Mouse (Mus musculus) heart, embryonic 14.5 days (tissue): ENCODE results near the gene Ripor2. TPM values are rescaled to one million over a fixed set of nuclear protein-coding genes. Genes with fewer than 3 reads are reported as not detected.

Experiments
- ATAC-seq: fragments of 200-750 bp; cut with Nextera tagmentation; 2 replicates; pipeline ENCODE4 v1.8.0; 2017; ENCODE audit warnings: low read depth, moderate TSS enrichment; ENCODE audit not compliant: insufficient number of reproducible peaks, insufficient read depth, low FRiP score
- H3K27ac ChIP-seq, 2 experiments: fragments of 200-500 bp in 1 of 2; fragments of 300-500 bp in 1 of 2; sonication (generic) in 1 of 2; replicated peaks in 1 of 2; 2 replicates each; pipeline ENCODE4 v1.5.1; 2012 to 2014; ENCODE audit warnings: low read depth in 2 of 2, low read length in 2 of 2, control low read depth in 1 of 2, mild to moderate bottlenecking in 1 of 2, mixed read lengths in 1 of 2; ENCODE audit not compliant: control insufficient read depth in 1 of 2, insufficient read depth in 1 of 2
- H3K27me3 ChIP-seq: fragments of 300-500 bp; sonication (generic); 2 replicates; pipeline ENCODE4 v1.6.1; 2014; ENCODE audit warnings: mild to moderate bottlenecking, low read length, control low read depth; ENCODE audit not compliant: control insufficient read depth, insufficient read depth
- H3K36me3 ChIP-seq: fragments of 300-500 bp; sonication (generic); 2 replicates; pipeline ENCODE4 v1.6.1; 2014; ENCODE audit warnings: mild to moderate bottlenecking, control low read depth, low read length, mixed read lengths; ENCODE audit not compliant: control insufficient read depth, insufficient read depth
- H3K4me1 ChIP-seq, 2 experiments: fragments of 200-500 bp in 1 of 2; fragments of 300-500 bp in 1 of 2; sonication (generic) in 1 of 2; 2 replicates each; pipeline ENCODE4 v1.6.1; 2012 to 2014; ENCODE audit warnings: low read length in 2 of 2, control low read depth in 1 of 2, mixed read lengths in 1 of 2; ENCODE audit not compliant: control insufficient read depth in 2 of 2, insufficient read depth in 2 of 2
- H3K4me2 ChIP-seq: fragments of 300-500 bp; sonication (generic); 2 replicates; pipeline ENCODE4 v1.6.1; 2014; ENCODE audit warnings: mild to moderate bottlenecking, low read length
- H3K4me3 ChIP-seq, 2 experiments: fragments of 200-500 bp in 1 of 2; fragments of 300-500 bp in 1 of 2; sonication (generic) in 1 of 2; 2 replicates each; pipeline ENCODE4 v1.5.1; 2012 to 2014; ENCODE audit warnings: low read length in 2 of 2, mild to moderate bottlenecking in 2 of 2, control low read depth in 1 of 2, low read depth in 1 of 2, moderate library complexity in 1 of 2; ENCODE audit not compliant: control insufficient read depth in 1 of 2, insufficient read depth in 1 of 2
- H3K9ac ChIP-seq: fragments of 300-500 bp; sonication (generic); 2 replicates; pipeline ENCODE4 v1.6.1; 2014; ENCODE audit warnings: mild to moderate bottlenecking, low read length
- H3K9me3 ChIP-seq: fragments of 300-500 bp; sonication (generic); 2 replicates; pipeline ENCODE4 v1.6.1; 2016; ENCODE audit warnings: low read length, control low read depth; ENCODE audit not compliant: control insufficient read depth
- WGBS: fragments of 180-500 bp; shearing (Covaris S2); extraction: QIAGEN DNeasy Blood & Tissue Kit; methylation state at CpG from one replicate; pipeline ENCODE4 v1.1.7; 2014; 5-methylcytosine and 5-hydroxymethylcytosine counted together
- polyA plus RNA-seq: library from polyadenylated mRNA; unstranded; fragments of >200 nt; fragmentation: Nextera tagmentation; extraction: Ambion mirVana; gene quantifications from 2 replicates; pipeline ENCODE4 v1.2.1, GENCODE M21; 2014

Gene Ripor2
- polyA plus RNA-seq, 1 experiment from 2014 or later = 13.1 TPM

GRCm38 (mm10) chr13:24698746-24699145 is 116.8 kb downstream of the Ripor2 start:
- no peak for ATAC-seq
- no peak overlapping the region for H3K9ac ChIP-seq
- H3K4me3 ChIP-seq = no peak overlapping the region
- H3K27me3 ChIP-seq = no peaks in the 10 kb centered on the region
- H3K27ac ChIP-seq = no peak overlapping the region
- H3K4me2 ChIP-seq = no peak overlapping the region
- H3K4me1 ChIP-seq = no peaks in the 10 kb centered on the region
- H3K36me3 ChIP-seq = peaks cover 65% of the 10 kb centered on the region
- WGBS = 88% methylated on average over 4 of the region's 4 CpGs
- no peaks in the 10 kb centered on the region for H3K9me3 ChIP-seq

DNA sequence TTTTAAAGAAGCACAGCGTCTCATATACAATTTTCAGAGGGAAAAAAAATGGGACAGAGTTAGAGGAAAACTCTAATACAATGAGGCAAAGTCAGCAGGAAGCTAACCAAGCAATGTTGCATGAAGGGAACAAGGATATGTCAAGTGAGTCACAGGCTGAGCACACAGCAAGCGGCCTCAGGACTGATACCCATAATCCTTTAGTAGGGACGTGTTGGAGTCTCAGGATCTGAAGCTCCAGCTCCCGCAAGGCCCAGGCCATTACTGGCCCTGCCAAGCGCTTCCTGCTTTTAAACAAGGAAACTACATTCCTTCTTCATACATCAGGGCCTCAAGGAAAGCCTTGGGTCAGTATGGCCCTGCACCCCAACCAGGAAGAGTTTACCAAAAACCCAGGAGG is 120.1 kb downstream of the Ripor2 start:
- peaks cover 49% of the 10 kb centered on the region for H3K36me3 ChIP-seq
- H3K27me3 ChIP-seq = no peaks in the 10 kb centered on the region
- no peaks in the 10 kb centered on the region for H3K9me3 ChIP-seq
- H3K4me2 ChIP-seq = no peak overlapping the region
- H3K9ac ChIP-seq = no peak overlapping the region
- WGBS = 70% methylated on average over 5 of the region's 5 CpGs
- no peak for ATAC-seq
- H3K4me3 ChIP-seq = no peak overlapping the region
- H3K4me1 ChIP-seq = no peaks in the 10 kb centered on the region
- no peak overlapping the region for H3K27ac ChIP-seq

- H3K4me2 ChIP-seq = no peak overlapping the region
- no peaks in the 10 kb centered on the region for H3K9me3 ChIP-seq
- H3K4me1 ChIP-seq = peaks cover 5 to 21% of the 10 kb centered on the region in 2 experiments; a peak in 3 of 4 replicates
- H3K27me3 ChIP-seq = no peaks in the 10 kb centered on the region
- H3K4me3 ChIP-seq = no peak overlapping the region
- ATAC-seq = no peak
- H3K27ac ChIP-seq = no peak overlapping the region
- WGBS = 84% methylated on average over 12 of the region's 12 CpGs
- H3K9ac ChIP-seq = no peak overlapping the region
- peaks cover 32% of the 10 kb centered on the region for H3K36me3 ChIP-seq
These were observed 127.8 kb downstream of the Ripor2 start for GRCm38 (mm10) chr13:24709656-24710396.

DNA sequence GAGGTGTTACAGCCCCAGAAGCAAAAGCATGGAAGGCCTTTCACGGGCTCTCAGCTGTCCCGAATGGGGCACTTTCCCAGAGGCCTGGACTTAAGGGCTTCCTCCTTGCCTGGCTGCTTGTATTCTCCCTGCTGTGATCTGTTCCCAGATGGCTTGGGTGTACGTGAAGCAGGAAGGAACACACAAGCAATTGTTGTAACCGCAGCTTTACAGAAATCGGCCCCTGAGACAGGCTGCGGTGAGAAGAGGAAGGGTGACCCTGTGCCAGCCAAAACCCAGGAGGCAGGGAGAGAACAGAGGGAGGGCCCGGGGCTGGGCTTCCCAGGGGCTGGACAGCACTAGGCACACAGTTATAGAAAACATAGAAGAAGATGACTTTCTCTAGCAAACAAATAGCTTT is 129.0 kb downstream of the Ripor2 start:
- no peak overlapping the region for H3K4me2 ChIP-seq
- H3K9ac ChIP-seq = no peak overlapping the region
- H3K4me1 ChIP-seq = peaks cover 5 to 21% of the 10 kb centered on the region in 2 experiments; a peak in 3 of 4 replicates
- peaks cover 41% of the 10 kb centered on the region for H3K36me3 ChIP-seq
- no peaks in the 10 kb centered on the region for H3K27me3 ChIP-seq
- 68% methylated on average over 7 of the region's 7 CpGs for WGBS
- H3K9me3 ChIP-seq = no peaks in the 10 kb centered on the region
- peak overlapping the region in 1 of 2 experiments; percentile 22; a peak in 1 of 4 replicates for H3K27ac ChIP-seq
- no peak for ATAC-seq
- H3K4me3 ChIP-seq = no peak overlapping the region

DNA sequence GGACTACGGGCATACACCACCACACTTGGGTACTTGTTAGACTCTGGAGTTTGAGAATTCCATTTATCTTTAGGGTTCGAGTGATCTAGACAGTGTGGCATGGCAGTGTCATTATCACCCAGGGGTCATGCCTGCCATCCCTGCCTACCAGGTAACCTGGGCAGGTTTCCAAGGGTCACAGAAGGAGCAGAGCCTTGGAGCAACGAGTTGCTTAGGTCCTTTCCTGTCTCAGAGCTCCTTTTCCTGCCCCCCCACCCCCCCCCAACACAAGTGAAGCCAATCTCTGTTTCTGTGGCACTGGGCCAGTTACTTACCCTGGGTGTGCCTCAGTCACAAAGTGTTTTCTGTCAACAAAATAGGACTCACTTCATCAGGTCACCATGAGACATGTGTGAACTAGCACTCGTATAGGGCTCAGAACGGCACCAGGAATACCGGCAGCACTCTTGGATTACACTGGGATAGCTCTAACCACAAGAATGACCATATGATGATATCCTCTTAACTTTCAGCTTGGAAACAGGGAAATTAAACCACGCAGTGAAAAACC is 130.7 kb downstream of the Ripor2 start:
- Histone ChIP-seq H3K4me3 (no peak overlapping the region), H3K27me3 (no peaks in the 10 kb centered on the region), H3K27ac (peak overlapping the region in 1 of 2 experiments; percentile 55; a peak in 2 of 4 replicates), H3K9ac (no peak overlapping the region), H3K36me3 (peaks cover 49% of the 10 kb centered on the region), H3K4me1 (peaks cover 5 to 21% of the 10 kb centered on the region in 2 experiments; a peak in 3 of 4 replicates), H3K4me2 (peak overlapping the region; percentile 48; the same call in 1 of the 2 replicates), H3K9me3 (no peaks in the 10 kb centered on the region)
- ATAC-seq = no peak
- 32% methylated on average over 7 of the region's 7 CpGs for WGBS

- Histone ChIP-seq H3K4me3 (peak overlapping the region in 1 of 2 experiments; percentile 8; a peak in 1 of 4 replicates), H3K36me3 (peaks cover 56% of the 10 kb centered on the region), H3K9ac (no peak overlapping the region), H3K9me3 (0 out of 2 replicates have a peak, but pooled peaks cover 3% of the 10 kb centered on the region), H3K4me2 (peak overlapping the region; percentile 48), H3K27me3 (no peaks in the 10 kb centered on the region), H3K27ac (0 out of 4 replicates have a peak overlapping the region, but pooled peaks of 1 of the 2 experiments have one; percentile 21), H3K4me1 (peaks cover 5 to 21% of the 10 kb centered on the region in 2 experiments; a peak in 3 of 4 replicates)
- WGBS = 10% methylated on average over 16 of the region's 16 CpGs
- ATAC-seq = peak; percentile 62
These were observed 131.5 kb downstream of the Ripor2 start for GRCm38 (mm10) chr13:24713434-24714000.

DNA sequence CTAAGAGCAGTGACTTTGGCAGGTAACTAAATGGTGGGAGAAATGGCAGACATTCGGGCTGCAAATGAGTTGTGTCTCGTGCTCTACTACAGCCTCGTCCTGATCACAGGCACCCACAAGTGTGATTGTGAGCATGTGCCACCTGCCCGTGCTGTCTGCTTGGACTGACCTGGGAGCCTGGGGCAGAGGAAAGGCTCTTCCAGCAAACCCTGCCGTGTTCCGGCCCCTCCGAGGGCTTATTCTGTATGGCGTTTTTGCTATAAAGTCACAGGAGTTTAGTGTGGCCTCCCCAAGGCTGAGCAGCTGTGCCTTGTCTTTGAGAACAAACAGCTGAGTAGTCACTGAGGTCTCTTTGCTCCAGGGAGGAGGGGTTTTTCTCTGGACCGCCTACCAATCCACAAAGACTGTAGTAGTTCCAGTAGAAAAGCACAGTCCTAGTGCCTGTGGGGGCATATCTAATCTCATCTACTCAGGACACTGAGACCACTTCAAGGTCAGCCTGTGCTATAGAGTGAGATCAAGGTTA is 132.4 kb downstream of the Ripor2 start:
- H3K27ac ChIP-seq = no peak overlapping the region
- peaks cover 5 to 21% of the 10 kb centered on the region in 2 experiments; a peak in 3 of 4 replicates for H3K4me1 ChIP-seq
- H3K9me3 ChIP-seq = 0 out of 2 replicates have a peak, but pooled peaks cover 6% of the 10 kb centered on the region
- no peak for ATAC-seq
- no peak overlapping the region for H3K9ac ChIP-seq
- no peak overlapping the region for H3K4me2 ChIP-seq
- no peaks in the 10 kb centered on the region for H3K27me3 ChIP-seq
- peaks cover 62% of the 10 kb centered on the region for H3K36me3 ChIP-seq
- WGBS = 78% methylated on average over 9 of the region's 9 CpGs
- H3K4me3 ChIP-seq = no peak overlapping the region
